Mouse (Mus musculus) lung, embryonic 14.5 days (tissue): ENCODE measurements around the gene Ankrd54. TPM values are rescaled to one million over a fixed set of nuclear protein-coding genes. Genes with fewer than 3 reads are reported as not detected.
"Not testable (repeated sequence)": the region's sequence is repeated elsewhere in the genome, so short reads cannot be mapped to it uniquely, and the experiment has no call there.

ENCODE experiments used
- ATAC-seq: fragments of 200-750 bp; cut with Nextera tagmentation; 2 replicates; pipeline ENCODE4 v1.8.0; 2017; ENCODE audit warnings: mild to moderate bottlenecking, moderate TSS enrichment, moderate library complexity; ENCODE audit not compliant: insufficient read depth
- DNase-seq: peaks from one replicate; pipeline ENCODE4 v3.0.0-alpha.2; 2015
- H3K27ac ChIP-seq: fragments of 300-500 bp; sonication (generic); 2 replicates; pipeline ENCODE4 v1.5.1; 2014; ENCODE audit warnings: low read depth, mild to moderate bottlenecking, moderate library complexity
- H3K27me3 ChIP-seq: fragments of 300-500 bp; sonication (generic); 2 replicates; pipeline ENCODE4 v1.6.1; 2014; ENCODE audit warnings: low read length, control low read depth; ENCODE audit not compliant: insufficient read depth
- H3K36me3 ChIP-seq: fragments of 300-500 bp; sonication (generic); 2 replicates; pipeline ENCODE4 v1.6.1; 2014; ENCODE audit warnings: control low read depth; ENCODE audit not compliant: insufficient read depth
- H3K4me1 ChIP-seq: fragments of 300-500 bp; sonication (generic); 2 replicates; pipeline ENCODE4 v1.6.1; 2014; ENCODE audit warnings: antibody characterized with exemption, control low read depth; ENCODE audit not compliant: insufficient read depth
- H3K4me2 ChIP-seq: fragments of 300-500 bp; sonication (generic); 2 replicates; pipeline ENCODE4 v1.6.1; 2014; ENCODE audit warnings: mild to moderate bottlenecking
- H3K4me3 ChIP-seq: fragments of 300-500 bp; sonication (generic); 2 replicates; pipeline ENCODE4 v1.5.1; 2014; ENCODE audit warnings: low read depth, low read length
- H3K9ac ChIP-seq: fragments of 300-500 bp; sonication (generic); 2 replicates; pipeline ENCODE4 v1.6.1; 2014
- H3K9me3 ChIP-seq: fragments of 300-500 bp; sonication (generic); 2 replicates; pipeline ENCODE4 v1.6.1; 2016; ENCODE audit warnings: low read depth, low read length, control low read depth
- CTCF ChIP-seq: IDR thresholded peaks from 2 replicates; pipeline ENCODE4 v1.5.1; 2016; ENCODE audit warnings: antibody characterized with exemption, low read depth
- WGBS: fragments of 180-500 bp; shearing (Covaris S2); extraction: QIAGEN DNeasy Blood & Tissue Kit; methylation state at CpG from one replicate; pipeline ENCODE4 v1.1.7; 2014; 5-methylcytosine and 5-hydroxymethylcytosine counted together
- polyA plus RNA-seq: library from polyadenylated mRNA; unstranded; fragments of >200 nt; fragmentation: Nextera tagmentation; extraction: Ambion mirVana; gene quantifications from 2 replicates; pipeline ENCODE4 v1.2.1, GENCODE M21; 2014

Gene Ankrd54
- polyA plus RNA-seq, 1 experiment from 2014 or later, result 55.4 TPM

- no peak overlapping the region for H3K9ac ChIP-seq
- TF ChIP-seq CTCF, result no peak
- peaks cover 12% of the 10 kb centered on the region for H3K36me3 ChIP-seq
- DNase-seq (no peak), ATAC-seq (no peak)
- H3K27ac ChIP-seq, result no peak overlapping the region
- no peaks in the 10 kb centered on the region for H3K27me3 ChIP-seq
- WGBS, result 44% methylated on average over 10 of the region's 10 CpGs
- H3K4me2 ChIP-seq, result no peak overlapping the region
- no peaks in the 10 kb centered on the region for H3K9me3 ChIP-seq
- no peaks in the 10 kb centered on the region for H3K4me1 ChIP-seq
- no peak overlapping the region for H3K4me3 ChIP-seq
Measured at GRCm38 (mm10) chr15:79011550-79011949, 51.1 kb downstream of the Ankrd54 start.

DNA sequence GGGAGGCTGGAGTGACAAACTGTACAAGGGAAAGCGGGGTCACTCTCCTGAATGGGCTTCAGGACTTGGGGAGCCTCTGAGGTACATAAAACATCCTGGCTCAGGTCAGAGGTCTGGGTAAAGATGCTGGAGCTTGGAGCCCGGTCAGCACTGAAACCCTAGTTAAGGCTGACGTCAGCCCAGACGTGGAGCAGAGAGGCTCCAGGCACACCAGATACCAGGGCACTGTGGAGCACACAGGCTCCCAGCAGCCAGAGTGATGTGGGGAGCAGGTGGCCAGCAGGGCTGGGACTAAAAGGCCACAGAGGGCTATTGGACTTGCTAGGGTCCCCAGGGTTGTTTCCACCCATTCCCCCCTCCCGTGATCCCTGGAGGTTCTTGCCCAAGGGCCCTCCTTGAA lies 53.0 kb downstream of the Ankrd54 start:
- TF ChIP-seq CTCF, result no peak
- DNase-seq (no peak), ATAC-seq (no peak)
- WGBS, result 69% methylated on average over 5 of the region's 5 CpGs
- Histone ChIP-seq H3K9ac (no peak overlapping the region), H3K27ac (no peak overlapping the region), H3K4me1 (no peaks in the 10 kb centered on the region), H3K27me3 (no peaks in the 10 kb centered on the region), H3K36me3 (peaks cover 31% of the 10 kb centered on the region), H3K4me2 (no peak overlapping the region), H3K9me3 (no peaks in the 10 kb centered on the region), H3K4me3 (no peak overlapping the region)

DNA sequence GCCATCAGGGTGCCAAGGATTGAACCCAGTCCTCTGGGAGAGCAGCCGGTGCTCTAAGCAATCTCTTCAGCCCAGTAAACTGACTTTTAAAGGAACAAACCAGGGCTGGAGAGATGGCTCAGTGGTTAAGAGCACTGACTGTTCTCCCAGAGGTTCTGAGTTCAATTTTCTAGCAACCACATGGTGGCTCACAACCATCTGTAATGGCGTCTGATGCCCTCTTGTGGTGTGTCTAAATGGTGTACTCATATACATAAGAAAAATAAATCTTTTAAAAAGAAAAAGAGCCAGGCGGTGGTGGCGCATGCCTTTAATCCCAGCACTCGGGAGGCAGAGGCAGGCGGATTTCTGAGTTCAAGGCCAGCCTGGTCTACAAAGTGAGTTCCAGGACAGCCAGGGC lies 54.9 kb downstream of the Ankrd54 start:
- not testable (repeated sequence) for H3K4me2 ChIP-seq, H3K27ac ChIP-seq, ATAC-seq, H3K27me3 ChIP-seq, DNase-seq, H3K9ac ChIP-seq, H3K4me3 ChIP-seq, H3K4me1 ChIP-seq, H3K9me3 ChIP-seq
- WGBS, result 86% methylated on average over 6 of the region's 6 CpGs
- peaks cover 50% of the 10 kb centered on the region for H3K36me3 ChIP-seq

GRCm38 (mm10) chr15:79007059-79007458 lies 55.6 kb downstream of the Ankrd54 start:
- no peaks in the 10 kb centered on the region for H3K4me1 ChIP-seq
- DNase-seq (no peak), ATAC-seq (no peak)
- H3K27me3 ChIP-seq, result no peaks in the 10 kb centered on the region
- 95% methylated on average over 5 of the region's 5 CpGs for WGBS
- H3K9me3 ChIP-seq, result no peaks in the 10 kb centered on the region
- H3K9ac ChIP-seq, result no peak overlapping the region
- no peak overlapping the region for H3K4me3 ChIP-seq
- no peak overlapping the region for H3K27ac ChIP-seq
- H3K4me2 ChIP-seq, result no peak overlapping the region
- no peak for TF ChIP-seq CTCF
- H3K36me3 ChIP-seq, result peaks cover 57% of the 10 kb centered on the region

DNA sequence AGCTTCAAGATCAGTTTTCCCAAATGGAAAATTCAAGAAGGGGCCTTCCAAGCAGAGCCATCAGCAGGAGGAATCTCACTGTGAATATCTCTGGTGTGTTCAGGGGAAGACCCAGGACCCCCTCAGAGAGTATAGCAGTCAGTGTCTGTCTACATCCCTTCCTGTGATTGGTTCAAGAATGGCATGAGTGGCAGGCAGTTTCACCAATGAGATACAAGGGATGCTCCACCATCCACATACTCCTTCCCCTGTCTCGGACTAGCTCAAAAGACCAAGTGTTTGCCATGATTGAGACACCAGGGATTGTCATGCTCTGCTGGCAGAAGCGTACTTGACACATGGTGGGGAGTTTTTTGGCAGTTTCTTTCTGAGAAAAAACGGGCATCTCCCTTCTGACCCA lies 56.1 kb downstream of the Ankrd54 start:
- H3K9ac ChIP-seq, result no peak overlapping the region
- no peaks in the 10 kb centered on the region for H3K9me3 ChIP-seq
- H3K27ac ChIP-seq, result no peak overlapping the region
- H3K27me3 ChIP-seq, result no peaks in the 10 kb centered on the region
- peaks cover 62% of the 10 kb centered on the region for H3K36me3 ChIP-seq
- H3K4me1 ChIP-seq, result no peaks in the 10 kb centered on the region
- DNase-seq, result no peak
- H3K4me3 ChIP-seq, result no peak overlapping the region
- WGBS, result 71% methylated on average over 3 of the region's 3 CpGs
- ATAC-seq, result no peak
- no peak overlapping the region for H3K4me2 ChIP-seq
- TF ChIP-seq CTCF, result no peak

- Histone ChIP-seq H3K27ac (no peak overlapping the region), H3K4me1 (no peaks in the 10 kb centered on the region), H3K27me3 (no peaks in the 10 kb centered on the region), H3K4me3 (no peak overlapping the region), H3K9me3 (no peaks in the 10 kb centered on the region), H3K36me3 (peaks cover 71% of the 10 kb centered on the region), H3K9ac (no peak overlapping the region), H3K4me2 (no peak overlapping the region)
- 79% methylated on average over 9 of the region's 9 CpGs for WGBS
- DNase-seq (no peak), ATAC-seq (no peak)
- no peak for TF ChIP-seq CTCF
Measured at GRCm38 (mm10) chr15:79005581-79005980, 57.1 kb downstream of the Ankrd54 start.

Other genes with a start within 250 kb of the Ankrd54 start
- gene Cdc42ep1, start 220.3 kb downstream of the Ankrd54 start, polyA plus RNA-seq, result 93.2 and 101 TPM in 2 replicates
- gene Lgals2, start 207.4 kb downstream of the Ankrd54 start, polyA plus RNA-seq, result 0.34 TPM in 1 of 2 replicates, not detected in the other
- gene Gga1, start 185.7 kb downstream of the Ankrd54 start, polyA plus RNA-seq, result 50.9 and 57.0 TPM in 2 replicates
- 0.18 and 0.70 TPM in 2 replicates for gene Gm49510, start 163.2 kb downstream of the Ankrd54 start, polyA plus RNA-seq
- 43.5 and 43.9 TPM in 2 replicates for gene Sh3bp1, start 163.1 kb downstream of the Ankrd54 start, polyA plus RNA-seq
- gene Pdxp, start 149.0 kb downstream of the Ankrd54 start, polyA plus RNA-seq, result 17.9 and 21.9 TPM in 2 replicates
- 799 and 855 TPM in 2 replicates for gene Lgals1, start 136.2 kb downstream of the Ankrd54 start, polyA plus RNA-seq
- gene Nol12, start 128.0 kb downstream of the Ankrd54 start, polyA plus RNA-seq, result 52.8 and 57.4 TPM in 2 replicates
- 47.5 and 49.2 TPM in 2 replicates for gene Triobp, start 115.2 kb downstream of the Ankrd54 start, polyA plus RNA-seq
- 201 and 209 TPM in 2 replicates for gene H1f0, start 34.4 kb downstream of the Ankrd54 start, polyA plus RNA-seq
- not detected in 2 replicates for gene Galr3, start 21.0 kb downstream of the Ankrd54 start, polyA plus RNA-seq
- 243 and 249 TPM in 2 replicates for gene Eif3l, start 12.3 kb upstream of the Ankrd54 start, polyA plus RNA-seq
- gene Micall1, start 46.0 kb upstream of the Ankrd54 start, polyA plus RNA-seq, result 7.5 and 9.0 TPM in 2 replicates
- gene Polr2f, start 78.1 kb upstream of the Ankrd54 start, polyA plus RNA-seq, result 315 and 325 TPM in 2 replicates
- gene 1700088E04Rik, start 78.4 kb upstream of the Ankrd54 start, polyA plus RNA-seq, result 6.0 and 7.1 TPM in 2 replicates
- 0.37 and 0.79 TPM in 2 replicates for gene Sox10, start 102.3 kb upstream of the Ankrd54 start, polyA plus RNA-seq
- gene Pick1, start 166.3 kb upstream of the Ankrd54 start, polyA plus RNA-seq, result 18.1 and 18.7 TPM in 2 replicates
- gene Gm49486, start 166.5 kb upstream of the Ankrd54 start, polyA plus RNA-seq, result 0.18 and 0.53 TPM in 2 replicates
- gene Slc16a8, start 191.9 kb upstream of the Ankrd54 start, polyA plus RNA-seq, result 0.11 and 0.18 TPM in 2 replicates
- gene Baiap2l2, start 222.6 kb upstream of the Ankrd54 start, polyA plus RNA-seq, result 3.1 and 3.9 TPM in 2 replicates